Mouse (Mus musculus) liver, embryonic 16.5 days (tissue): ENCODE measurements around the gene Grasp. TPM values are rescaled to one million over a fixed set of nuclear protein-coding genes. Genes with fewer than 3 reads are reported as not detected.

Source experiments
- ATAC-seq: fragments of 200-750 bp; cut with Nextera tagmentation; 2 replicates; pipeline ENCODE4 v1.8.0; 2017; ENCODE audit warnings: low read depth, mild to moderate bottlenecking, moderate number of reproducible peaks, moderate library complexity
- H3K27ac ChIP-seq: fragments of 300-500 bp; sonication (generic); 2 replicates; pipeline ENCODE4 v1.5.1; 2014; ENCODE audit warnings: mild to moderate bottlenecking, low read length
- H3K27me3 ChIP-seq: fragments of 300-500 bp; sonication (generic); 2 replicates; pipeline ENCODE4 v1.6.1; 2014; ENCODE audit warnings: low read depth, low read length, mixed read lengths; ENCODE audit not compliant: control insufficient read depth, insufficient read depth
- H3K36me3 ChIP-seq: fragments of 300-500 bp; sonication (generic); 2 replicates; pipeline ENCODE4 v1.6.1; 2014; ENCODE audit warnings: mild to moderate bottlenecking; ENCODE audit not compliant: control insufficient read depth, insufficient read depth
- H3K4me1 ChIP-seq: fragments of 300-500 bp; sonication (generic); 2 replicates; pipeline ENCODE4 v1.6.1; 2014; ENCODE audit warnings: low read depth, low read length, mixed read lengths; ENCODE audit not compliant: control insufficient read depth
- H3K4me2 ChIP-seq: fragments of 300-500 bp; sonication (generic); 2 replicates; pipeline ENCODE4 v1.6.1; 2014; ENCODE audit warnings: low read depth, low read length, mixed read lengths
- H3K4me3 ChIP-seq: fragments of 300-500 bp; sonication (generic); 2 replicates; pipeline ENCODE4 v1.5.1; 2014; ENCODE audit warnings: low read depth, mild to moderate bottlenecking, low read length
- H3K9ac ChIP-seq: fragments of 300-500 bp; sonication (generic); 2 replicates; pipeline ENCODE4 v1.6.1; 2014; ENCODE audit warnings: low read depth, low read length
- H3K9me3 ChIP-seq: fragments of 300-500 bp; sonication (generic); replicated peaks from 2 replicates; pipeline ENCODE4 v1.6.1; 2016; ENCODE audit warnings: low read length; ENCODE audit not compliant: control insufficient read depth
- WGBS: fragments of 180-500 bp; shearing (Covaris S2); extraction: QIAGEN DNeasy Blood & Tissue Kit; methylation state at CpG from one replicate; pipeline ENCODE4 v1.1.7; 2014; ENCODE audit not compliant: insufficient replicate concordance; 5-methylcytosine and 5-hydroxymethylcytosine counted together
- polyA plus RNA-seq: library from polyadenylated mRNA; unstranded; fragments of >200 nt; fragmentation: Nextera tagmentation; extraction: Ambion mirVana; gene quantifications from 2 replicates; pipeline ENCODE4 v1.2.1, GENCODE M21; 2015

The Grasp gene
- polyA plus RNA-seq, 1 experiment from 2014 or later: 0.54 TPM

GRCm38 (mm10) chr15:101255842-101256462 lies 32.0 kb downstream of the Grasp start:
- Histone ChIP-seq H3K4me3 (no peak overlapping the region), H3K9me3 (no peaks in the 10 kb centered on the region), H3K27ac (no peak overlapping the region), H3K27me3 (peaks cover 23% of the 10 kb centered on the region), H3K4me1 (no peaks in the 10 kb centered on the region; the same call in 1 of the 2 replicates), H3K9ac (no peak overlapping the region), H3K4me2 (no peak overlapping the region), H3K36me3 (no peaks in the 10 kb centered on the region)
- no peak for ATAC-seq
- WGBS: 49% methylated on average over 7 of the region's 7 CpGs

- no peak overlapping the region for H3K4me2 ChIP-seq
- peaks cover 2% of the 10 kb centered on the region for H3K4me1 ChIP-seq
- ATAC-seq: no peak
- no peak overlapping the region for H3K27ac ChIP-seq
- H3K36me3 ChIP-seq: no peaks in the 10 kb centered on the region
- H3K9me3 ChIP-seq: no peaks in the 10 kb centered on the region
- no peak overlapping the region for H3K9ac ChIP-seq
- peaks cover 23% of the 10 kb centered on the region for H3K27me3 ChIP-seq
- WGBS: 50% methylated on average over 14 of the region's 14 CpGs
- no peak overlapping the region for H3K4me3 ChIP-seq
Observed at GRCm38 (mm10) chr15:101256463-101257206, 32.6 kb downstream of the Grasp start.

- ATAC-seq: no peak
- 33% methylated on average over 11 of the region's 11 CpGs for WGBS
Observed at GRCm38 (mm10) chr15:101258420-101258819, 34.4 kb downstream of the Grasp start.

GRCm38 (mm10) chr15:101259922-101260321 lies 35.9 kb downstream of the Grasp start:
- Histone ChIP-seq H3K9me3 (no peaks in the 10 kb centered on the region), H3K27ac (no peak overlapping the region), H3K4me3 (no peak overlapping the region), H3K4me2 (no peak overlapping the region), H3K36me3 (no peaks in the 10 kb centered on the region), H3K9ac (no peak overlapping the region), H3K27me3 (peaks cover under 1% of the 10 kb centered on the region), H3K4me1 (peaks cover 2% of the 10 kb centered on the region)
- no peak for ATAC-seq
- WGBS: 61% methylated on average over 3 of the region's 3 CpGs

More at GRCm38 (mm10) chr15:101258420-101258819, 34.4 kb downstream of the Grasp start:
- H3K9me3 ChIP-seq: no peaks in the 10 kb centered on the region
- peaks cover 16% of the 10 kb centered on the region for H3K27me3 ChIP-seq
- no peak overlapping the region for H3K4me2 ChIP-seq
- no peak overlapping the region for H3K27ac ChIP-seq
- H3K4me3 ChIP-seq: no peak overlapping the region
- H3K36me3 ChIP-seq: no peaks in the 10 kb centered on the region
- no peak overlapping the region for H3K9ac ChIP-seq
- peaks cover 2% of the 10 kb centered on the region for H3K4me1 ChIP-seq

- Histone ChIP-seq H3K27me3 (no peaks in the 10 kb centered on the region), H3K4me1 (peaks cover 2% of the 10 kb centered on the region), H3K9ac (no peak overlapping the region), H3K4me2 (no peak overlapping the region), H3K36me3 (no peaks in the 10 kb centered on the region), H3K9me3 (no peaks in the 10 kb centered on the region), H3K4me3 (no peak overlapping the region), H3K27ac (no peak overlapping the region)
- WGBS: 56% methylated on average over 10 of the region's 10 CpGs
- no peak for ATAC-seq
Observed at GRCm38 (mm10) chr15:101260387-101260786, 36.4 kb downstream of the Grasp start.

GRCm38 (mm10) chr15:101260874-101261622 lies 37.1 kb downstream of the Grasp start:
- no peak overlapping the region; the same call in 1 of the 2 replicates for H3K4me2 ChIP-seq
- 13% methylated on average over 13 of the region's 13 CpGs for WGBS
- H3K9ac ChIP-seq: no peak overlapping the region
- no peak for ATAC-seq
- H3K4me1 ChIP-seq: peaks cover 4% of the 10 kb centered on the region
- H3K36me3 ChIP-seq: no peaks in the 10 kb centered on the region
- peaks cover 1% of the 10 kb centered on the region for H3K27me3 ChIP-seq
- no peak overlapping the region for H3K4me3 ChIP-seq
- peak overlapping the region; percentile 57; the same call in 1 of the 2 replicates for H3K27ac ChIP-seq
- no peaks in the 10 kb centered on the region for H3K9me3 ChIP-seq

GRCm38 (mm10) chr15:101262502-101262901 lies 38.5 kb downstream of the Grasp start:
- H3K4me1 ChIP-seq: peaks cover 6% of the 10 kb centered on the region
- ATAC-seq: peak; percentile 22; the same call in 1 of the 2 replicates
- H3K27me3 ChIP-seq: peaks cover 16% of the 10 kb centered on the region
- H3K4me3 ChIP-seq: no peak overlapping the region
- 21% methylated on average over 5 of the region's 5 CpGs for WGBS
- no peak overlapping the region for H3K4me2 ChIP-seq
- H3K9ac ChIP-seq: no peak overlapping the region
- no peaks in the 10 kb centered on the region for H3K36me3 ChIP-seq
- H3K9me3 ChIP-seq: no peaks in the 10 kb centered on the region
- no peak overlapping the region for H3K27ac ChIP-seq

- peak overlapping the region; percentile 57 for H3K4me3 ChIP-seq
- no peaks in the 10 kb centered on the region for H3K9me3 ChIP-seq
- WGBS: 1% methylated on average over 56 of the region's 57 CpGs
- H3K4me1 ChIP-seq: peaks cover 5% of the 10 kb centered on the region
- peaks cover 23% of the 10 kb centered on the region for H3K27me3 ChIP-seq
- peak; percentile 71 for ATAC-seq
- peak overlapping the region; percentile 61 for H3K4me2 ChIP-seq
- peak overlapping the region; percentile 29; the same call in 1 of the 2 replicates for H3K27ac ChIP-seq
- H3K9ac ChIP-seq: peak overlapping the region; percentile 45
- H3K36me3 ChIP-seq: no peaks in the 10 kb centered on the region
Observed at GRCm38 (mm10) chr15:101266132-101266963, 42.4 kb downstream of the Grasp start.
